Mouse (Mus musculus) erythroblast, embryonic 14.5 days (primary cell): ENCODE results near the gene Gm20517.

Experiments
- GATA1 ChIP-seq: IDR thresholded peaks from 2 replicates; pipeline ENCODE4 v1.6.1; 2012; ENCODE audit warnings: low read length, inconsistent platforms, mixed read lengths
- TAL1 ChIP-seq: IDR thresholded peaks from 3 replicates; pipeline ENCODE4 v1.6.1; 2012; ENCODE audit warnings: low read length, inconsistent platforms, mixed read lengths

- TF ChIP-seq GATA1: no peak
- TF ChIP-seq TAL1: no peak
Measured at GRCm38 (mm10) chr17:47695337-47695710, 83.9 kb downstream of the Gm20517 start.
